Mouse (Mus musculus) cortical plate, adult 2 months (tissue): Measurements from ENCODE around the gene Fam117b. TPM values are rescaled to one million over a fixed set of nuclear protein-coding genes. Genes with fewer than 3 reads are reported as not detected.

Source experiments
- H3K27ac ChIP-seq: fragments of 200-500 bp; 2 replicates; pipeline ENCODE4 v1.5.1; 2012; ENCODE audit warnings: low read length, control low read depth, inconsistent platforms; ENCODE audit not compliant: insufficient read depth
- H3K4me1 ChIP-seq: fragments of 200-500 bp; 2 replicates; pipeline ENCODE4 v1.6.1; 2011; ENCODE audit warnings: low read length; ENCODE audit not compliant: control insufficient read depth, insufficient read depth
- H3K4me3 ChIP-seq: fragments of 200-500 bp; 2 replicates; pipeline ENCODE4 v1.5.1; 2011; ENCODE audit warnings: mild to moderate bottlenecking, low read length, control low read depth; ENCODE audit not compliant: insufficient read depth
- CTCF ChIP-seq: fragments of 200-500 bp; IDR thresholded peaks from 2 replicates; pipeline ENCODE4 v1.5.1; 2011; ENCODE audit warnings: mild to moderate bottlenecking, control low read depth, low read length; ENCODE audit not compliant: insufficient read depth; ENCODE audit errors: extremely low read depth
- POLR2A ChIP-seq: fragments of 200-500 bp; IDR thresholded peaks from 2 replicates; pipeline ENCODE4 v1.6.1; 2011; ENCODE audit warnings: mild to moderate bottlenecking, low read length, control low read depth; ENCODE audit not compliant: insufficient read depth; ENCODE audit errors: extremely low read depth
- polyA plus RNA-seq: library from polyadenylated mRNA; depleted of rRNA; stranded (reverse); fragments of >200 nt; gene quantifications from 2 replicates; pipeline ENCODE4 v1.2.3, GENCODE M21; 2012; rRNA removed

Fam117b gene
- polyA plus RNA-seq, 1 experiment = 26.2 TPM

- Histone ChIP-seq H3K4me1 (no peaks in the 10 kb centered on the region), H3K27ac (no peak overlapping the region), H3K4me3 (no peak overlapping the region)
- TF ChIP-seq POLR2A = no peak
- no peak for TF ChIP-seq CTCF
Measured at GRCm38 (mm10) chr1:60008743-60009142, 95.9 kb downstream of the Fam117b start.

GRCm38 (mm10) chr1:60013779-60014178 lies 101.0 kb downstream of the Fam117b start:
- H3K4me3 ChIP-seq = no peak overlapping the region
- H3K4me1 ChIP-seq = no peaks in the 10 kb centered on the region
- no peak overlapping the region for H3K27ac ChIP-seq
- no peak for TF ChIP-seq POLR2A
- TF ChIP-seq CTCF = no peak

GRCm38 (mm10) chr1:60015511-60015910 lies 102.7 kb downstream of the Fam117b start:
- TF ChIP-seq POLR2A (no peak), CTCF (no peak)
- no peaks in the 10 kb centered on the region for H3K4me1 ChIP-seq
- no peak overlapping the region for H3K4me3 ChIP-seq
- H3K27ac ChIP-seq = no peak overlapping the region

GRCm38 (mm10) chr1:60016136-60016611 lies 103.4 kb downstream of the Fam117b start:
- TF ChIP-seq POLR2A = no peak
- no peak for TF ChIP-seq CTCF
- H3K27ac ChIP-seq = no peak overlapping the region
- no peak overlapping the region for H3K4me3 ChIP-seq
- H3K4me1 ChIP-seq = no peaks in the 10 kb centered on the region

- H3K4me3 ChIP-seq = no peak overlapping the region
- H3K4me1 ChIP-seq = no peaks in the 10 kb centered on the region
- H3K27ac ChIP-seq = no peak overlapping the region
- TF ChIP-seq CTCF = no peak
- no peak for TF ChIP-seq POLR2A
Measured at GRCm38 (mm10) chr1:60017031-60017469, 104.2 kb downstream of the Fam117b start.

Other genes with a start within 250 kb of the Fam117b start
- gene Sumo1, start 242.2 kb upstream of the Fam117b start, polyA plus RNA-seq = 113 and 116 TPM in 2 replicates
- gene Nop58, start 228.0 kb upstream of the Fam117b start, polyA plus RNA-seq = 19.8 and 21.6 TPM in 2 replicates
- 28.3 and 29.7 TPM in 2 replicates for gene Bmpr2, start 149.6 kb upstream of the Fam117b start, polyA plus RNA-seq
- 30.0 and 35.6 TPM in 2 replicates for gene Ica1l, start 130.2 kb downstream of the Fam117b start, polyA plus RNA-seq
- 11.0 and 11.3 TPM in 2 replicates for gene Carf, start 185.2 kb downstream of the Fam117b start, polyA plus RNA-seq
- gene Wdr12, start 185.6 kb downstream of the Fam117b start, polyA plus RNA-seq = 21.9 and 22.4 TPM in 2 replicates